Mouse (Mus musculus) gastrocnemius, adult 2 months (tissue): ENCODE measurements at regions not wholly inside any gene's neighbourhood (a gene's known extent, or its start where the extent isn't known, plus 50 kb on each side); places are given as distances from the start of the nearest gene placed in this dataset.

Source experiments
- DNase-seq: peaks from one replicate; pipeline ENCODE4 v3.0.0; 2022
- H3K27ac ChIP-seq: fragments of 200-600 bp; 2 replicates; pipeline ENCODE4 v1.8.1; 2022; ENCODE audit warnings: mild to moderate bottlenecking
- H3K4me3 ChIP-seq: fragments of 200-600 bp; 2 replicates; pipeline ENCODE4 v1.8.1; 2022; ENCODE audit warnings: mild to moderate bottlenecking, moderate library complexity
- CTCF ChIP-seq: fragments of 200-600 bp; IDR thresholded peaks from 2 replicates; pipeline ENCODE4 v1.8.1; 2022; ENCODE audit warnings: antibody characterized with exemption, mild to moderate bottlenecking, moderate library complexity
- intact Hi-C: fragments of 180-260 bp; cut with DNase I; formaldehyde crosslinking; loops from one replicate; pipeline ENCODE4 v1.15.1; 2025

DNA sequence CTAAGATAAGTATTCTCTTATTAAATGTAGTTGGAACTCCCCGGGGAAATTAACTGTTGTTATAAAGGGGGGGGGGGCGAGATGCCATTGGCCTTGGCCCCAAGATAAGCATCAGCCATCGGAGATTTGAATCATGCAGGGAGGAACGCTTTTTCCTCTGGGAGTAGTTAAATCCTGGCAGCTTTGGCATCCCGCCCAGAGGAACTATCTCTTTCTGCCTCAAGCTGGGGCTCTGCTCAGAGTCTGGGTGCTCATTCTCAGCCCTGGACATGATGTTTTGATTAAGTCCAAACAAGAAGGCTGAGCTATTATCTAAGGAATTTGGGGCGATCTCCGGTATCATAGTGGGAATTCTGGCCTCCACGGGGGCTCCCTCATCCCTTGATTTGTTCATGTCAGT is 89.4 kb upstream of the Cox10 start:
- Histone ChIP-seq H3K27ac (no peak overlapping the region), H3K4me3 (no peak overlapping the region)
- DNase-seq: no peak
- no peak for TF ChIP-seq CTCF
- intact Hi-C loops: no loop called here

DNA sequence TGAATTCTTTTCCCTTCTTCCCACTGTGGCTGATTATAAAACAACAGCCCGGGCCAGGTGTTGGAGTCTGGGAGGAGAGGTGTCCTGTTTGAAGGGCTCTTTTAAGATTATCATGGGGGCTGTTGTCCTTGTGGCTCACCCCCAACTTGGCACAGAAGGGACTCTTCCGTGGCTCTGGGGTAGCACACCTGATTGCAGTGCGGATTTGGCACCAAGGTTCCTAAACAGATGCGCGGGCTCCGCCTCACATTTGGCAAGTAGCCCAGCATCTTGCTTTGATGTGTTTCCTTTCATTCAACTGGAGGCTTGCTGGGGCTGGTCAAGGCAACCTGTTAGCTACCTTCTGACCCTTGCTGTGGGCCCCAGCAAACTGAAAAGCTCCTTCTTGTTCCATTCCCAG is 85.5 kb upstream of the Cox10 start:
- DNase-seq: no peak
- Histone ChIP-seq H3K4me3 (no peak overlapping the region), H3K27ac (no peak overlapping the region)
- intact Hi-C loops: no loop called here
- no peak for TF ChIP-seq CTCF

DNA sequence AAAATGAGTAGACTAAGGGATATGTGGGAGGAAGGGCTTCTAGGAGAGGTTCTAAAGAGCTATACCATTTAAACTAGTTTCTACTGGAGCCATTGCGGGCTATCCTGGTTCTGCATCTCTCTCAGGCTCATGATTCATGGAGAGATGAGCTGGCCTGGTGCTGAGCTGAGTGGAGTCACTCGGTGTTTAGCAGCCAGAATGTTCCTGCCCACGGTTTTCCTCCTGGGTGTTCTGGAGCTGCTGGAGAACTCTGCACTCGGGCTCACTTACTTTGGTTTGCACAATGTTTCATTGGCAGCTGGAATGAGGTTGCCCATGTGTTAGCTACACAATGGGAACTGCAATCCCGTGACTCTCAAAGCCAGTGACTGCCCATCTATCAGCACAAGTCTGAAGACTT is 79.0 kb upstream of the Cox10 start:
- DNase-seq: no peak
- intact Hi-C loops: no loop called here
- TF ChIP-seq CTCF: no peak
- Histone ChIP-seq H3K4me3 (no peak overlapping the region), H3K27ac (no peak overlapping the region)

DNA sequence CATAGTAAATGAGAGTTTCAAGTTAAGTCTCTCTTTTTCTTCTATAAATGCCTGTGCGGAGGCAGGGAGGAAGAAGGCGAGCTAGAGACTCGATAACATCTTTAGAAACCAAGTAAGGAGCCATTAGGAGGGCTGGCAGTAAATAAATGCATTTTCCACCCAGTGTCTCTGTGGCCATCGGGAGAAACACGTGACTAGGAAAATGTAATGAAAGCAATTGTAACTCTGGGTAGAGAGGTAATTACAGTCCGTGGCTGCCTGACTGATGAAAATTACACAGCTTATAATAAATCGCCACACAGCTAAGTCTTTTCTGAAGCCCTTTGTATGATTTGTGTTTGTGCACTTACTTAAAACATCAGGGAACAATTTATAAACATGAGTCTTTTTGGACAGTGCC is 77.4 kb upstream of the Cox10 start:
- Histone ChIP-seq H3K27ac (no peak overlapping the region), H3K4me3 (no peak overlapping the region)
- DNase-seq: no peak
- no peak for TF ChIP-seq CTCF
- intact Hi-C loops: no loop called here

DNA sequence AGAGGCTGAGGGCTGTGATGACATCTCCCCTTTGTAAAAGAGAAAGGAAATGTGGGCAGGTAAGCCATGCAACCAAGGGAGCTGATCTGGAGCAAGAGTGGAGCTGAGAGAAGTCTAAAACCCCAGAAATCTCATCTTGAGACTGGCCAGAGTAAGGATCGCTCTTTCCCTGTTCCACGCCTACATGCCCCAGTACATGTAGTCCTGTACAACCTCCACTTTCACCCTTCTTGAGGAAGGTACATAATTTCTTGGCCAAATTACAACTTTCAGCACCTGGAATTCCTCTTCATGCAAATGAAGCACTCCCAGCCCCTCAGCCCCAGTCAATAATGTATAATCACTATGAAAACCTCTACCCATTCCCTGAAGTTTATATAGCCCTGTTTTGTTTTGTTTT is 60.2 kb upstream of the Cox10 start:
- H3K27ac ChIP-seq: no peak overlapping the region
- no peak for DNase-seq
- intact Hi-C loops: no loop called here
- H3K4me3 ChIP-seq: no peak overlapping the region
- no peak for TF ChIP-seq CTCF

DNA sequence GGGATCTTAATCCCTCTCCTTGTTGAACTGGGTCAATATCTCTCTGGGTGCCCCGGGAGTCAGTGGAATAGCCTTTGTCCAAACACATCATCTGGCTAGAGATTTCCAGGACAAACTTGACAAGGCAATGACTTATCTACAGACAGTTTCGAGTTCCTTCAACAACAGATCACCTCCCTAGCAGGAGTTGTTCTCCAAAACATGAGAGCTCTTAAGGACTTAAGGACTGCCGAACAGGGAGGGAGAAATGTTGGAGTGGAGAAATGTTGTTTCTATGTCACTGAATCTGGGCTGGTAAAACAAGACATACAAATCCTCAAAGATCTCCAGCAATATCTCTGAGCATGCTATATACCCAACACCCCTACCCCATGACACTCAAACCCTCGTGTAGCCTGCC is 59.7 kb upstream of the Cox10 start:
- intact Hi-C loops: no loop called here
- TF ChIP-seq CTCF: no peak

DNA sequence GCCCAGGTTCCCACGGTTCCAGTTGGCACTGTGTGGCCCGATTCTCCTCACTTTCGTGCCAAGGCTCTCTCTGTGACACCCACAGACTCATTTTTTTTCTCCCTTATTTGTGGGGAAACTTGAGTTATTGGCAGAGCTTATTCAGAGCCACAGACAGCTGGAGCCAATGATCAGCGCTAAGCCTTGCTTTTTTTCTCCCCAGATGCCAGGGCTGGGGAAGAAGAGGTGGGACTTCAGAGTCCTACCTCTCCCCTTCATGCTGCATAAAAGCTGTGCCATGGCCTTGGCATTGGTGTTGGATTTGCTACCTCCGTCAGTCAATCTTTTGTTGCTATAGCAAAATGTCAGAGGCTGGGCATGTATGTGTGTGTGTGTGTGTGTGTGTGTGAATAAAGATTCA is 56.5 kb upstream of the Cox10 start:
- Histone ChIP-seq H3K27ac (no peak overlapping the region), H3K4me3 (no peak overlapping the region)
- TF ChIP-seq CTCF: no peak
- intact Hi-C loops: no loop called here
- no peak for DNase-seq

More for the DNA sequence above, 59.7 kb upstream of the Cox10 start:
- Histone ChIP-seq H3K27ac (no peak overlapping the region), H3K4me3 (no peak overlapping the region)
- no peak for DNase-seq

DNA sequence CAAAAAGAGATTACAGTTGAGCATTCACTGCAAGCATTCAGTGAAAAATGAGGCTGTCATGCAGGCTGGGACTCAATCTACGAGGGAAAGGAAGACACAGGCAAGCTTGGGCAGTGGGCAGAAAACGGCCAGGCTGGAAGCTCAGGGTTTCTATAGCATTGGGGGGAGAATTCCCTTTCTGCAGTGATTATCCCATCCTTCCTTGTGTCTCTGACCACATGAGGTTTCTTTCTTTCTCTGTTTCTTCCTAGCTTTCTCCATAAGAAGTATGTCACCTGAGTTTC is 56.0 kb upstream of the Cox10 start:
- TF ChIP-seq CTCF: no peak
- intact Hi-C loops: no loop called here
- H3K27ac ChIP-seq: no peak overlapping the region
- no peak for DNase-seq
- H3K4me3 ChIP-seq: no peak overlapping the region

DNA sequence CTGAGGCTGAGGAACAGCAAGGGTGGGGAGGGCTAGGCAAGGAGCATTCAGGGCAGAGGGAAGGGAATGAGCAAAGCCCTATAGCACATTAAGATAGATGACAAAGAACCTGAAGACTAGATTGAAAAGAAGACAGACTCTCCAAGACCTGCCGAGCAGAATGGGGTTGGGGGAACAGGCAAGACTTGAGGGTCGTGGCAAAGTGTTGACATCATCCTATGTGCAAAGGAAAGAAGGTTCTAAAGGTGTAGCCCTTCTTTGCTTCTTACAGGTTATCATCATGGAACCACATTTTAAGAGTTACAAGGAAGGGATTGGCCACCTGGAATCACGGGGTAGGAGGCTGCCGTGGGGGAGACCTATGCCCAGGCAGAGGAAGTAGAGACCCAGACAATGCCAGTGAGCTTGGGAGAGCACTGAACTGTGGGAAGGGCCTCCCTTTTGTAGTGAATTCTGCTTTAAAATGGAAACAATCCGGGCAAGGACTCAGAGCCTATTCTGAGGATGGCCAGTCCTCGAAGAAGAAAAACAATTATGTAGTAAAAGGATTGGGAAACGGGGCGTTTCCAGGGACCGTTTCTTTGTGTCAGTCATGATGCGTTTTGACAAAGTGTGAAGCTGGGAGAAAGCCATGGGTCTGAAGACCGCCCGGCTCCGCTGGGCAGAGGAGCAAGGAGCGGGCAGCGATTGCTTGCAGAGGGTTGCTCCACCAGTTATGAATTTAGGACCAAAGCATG is 55.5 kb upstream of the Cox10 start:
- H3K4me3 ChIP-seq: no peak overlapping the region
- DNase-seq: no peak
- TF ChIP-seq CTCF: no peak
- intact Hi-C loops: no loop called here
- no peak overlapping the region for H3K27ac ChIP-seq
